32 mouse cellular contexts compared by ENCODE assay signal in genomic region chr6:17112081-17112480, GRCm38 (mm10).
"Had no signal": no experiment of that assay in that cellular context is flagged by ENCODE, and none has a peak within 500 bp of the region (broad histone marks: within the 10 kb centered on the region; RNA-seq: fewer than 3 reads in every experiment).

No protein-coding gene starts in this region.

- H3K27ac ChIP-seq: limb, embryonic 10.5 days; limb, embryonic 12.5 days; limb, embryonic 13.5 days; limb, embryonic 15.5 days; liver, embryonic 12.5 days; liver, embryonic 13.5 days; liver, embryonic 14.5 days; liver, embryonic 15.5 days; lung, embryonic 15.5 days; macrophage; midbrain, embryonic 10.5 days; midbrain, embryonic 12.5 days; midbrain, embryonic 13.5 days; midbrain, embryonic 15.5 days; neural tube, embryonic 12.5 days had no signal

- DNase-seq: left cerebral cortex, postnatal 4 days; liver; liver, embryonic 13.5 days; liver, postnatal 0 days; lung, adult 18-20 months; lung, adult 2 months; lung, embryonic 14.5 days; lung, postnatal 10 days; lung, postnatal 14 days; lung, postnatal 36 days; lung, postnatal 4 days; midbrain, embryonic 14.5 days had no signal

- H3K9me3 ChIP-seq: limb, embryonic 10.5 days; limb, embryonic 12.5 days; limb, embryonic 13.5 days; limb, embryonic 15.5 days; liver, embryonic 12.5 days; liver, embryonic 13.5 days; liver, embryonic 15.5 days; lung, embryonic 15.5 days; megakaryocyte, embryonic 14.5 days; midbrain, embryonic 10.5 days; midbrain, embryonic 12.5 days; midbrain, embryonic 13.5 days; midbrain, embryonic 15.5 days; neural tube, embryonic 12.5 days had no signal

- H3K9ac ChIP-seq: limb, embryonic 12.5 days; limb, embryonic 13.5 days; limb, embryonic 15.5 days; liver, embryonic 12.5 days; liver, embryonic 13.5 days; liver, embryonic 14.5 days; liver, embryonic 15.5 days; liver, postnatal 0 days; lung, embryonic 14.5 days; lung, embryonic 15.5 days; midbrain, embryonic 12.5 days; midbrain, embryonic 13.5 days; midbrain, embryonic 15.5 days; neural tube, embryonic 12.5 days had no signal

- H3K4me1 ChIP-seq: limb, embryonic 10.5 days; limb, embryonic 12.5 days; limb, embryonic 13.5 days; liver, embryonic 12.5 days; liver, embryonic 13.5 days; liver, embryonic 15.5 days; megakaryocyte, embryonic 14.5 days; midbrain, embryonic 10.5 days; midbrain, embryonic 12.5 days; midbrain, embryonic 13.5 days; midbrain, embryonic 15.5 days; neural tube, embryonic 12.5 days had no signal

- H3K4me3 ChIP-seq: limb, embryonic 10.5 days; limb, embryonic 12.5 days; limb, embryonic 13.5 days; limb, embryonic 15.5 days; liver, embryonic 12.5 days; liver, embryonic 13.5 days; liver, embryonic 15.5 days; lung, embryonic 15.5 days; megakaryocyte, embryonic 14.5 days; midbrain, embryonic 10.5 days; midbrain, embryonic 12.5 days; midbrain, embryonic 13.5 days; midbrain, embryonic 15.5 days; myocyte; neural tube, embryonic 12.5 days had no signal

- ATAC-seq: liver, embryonic 12.5 days; liver, postnatal 0 days; lung, postnatal 0 days; midbrain, embryonic 13.5 days; midbrain, embryonic 15.5 days; midbrain, embryonic 16.5 days had no signal

- H3K27me3 ChIP-seq: limb, embryonic 12.5 days; limb, embryonic 13.5 days; limb, embryonic 15.5 days; liver, embryonic 12.5 days; liver, embryonic 13.5 days; liver, embryonic 15.5 days; lung, embryonic 15.5 days; megakaryocyte, embryonic 14.5 days; midbrain, embryonic 12.5 days; midbrain, embryonic 13.5 days; midbrain, embryonic 15.5 days; neural tube, embryonic 12.5 days had no signal

- H3K4me2 ChIP-seq: limb, embryonic 12.5 days; limb, embryonic 13.5 days; limb, embryonic 15.5 days; liver, embryonic 11.5 days; liver, embryonic 12.5 days; liver, embryonic 13.5 days; liver, embryonic 15.5 days; lung, embryonic 14.5 days; lung, embryonic 15.5 days; midbrain, embryonic 11.5 days; midbrain, embryonic 12.5 days; midbrain, embryonic 13.5 days; midbrain, embryonic 15.5 days; neural tube, embryonic 12.5 days had no signal

- H3K36me3 ChIP-seq: limb, embryonic 10.5 days; limb, embryonic 12.5 days; limb, embryonic 13.5 days; limb, embryonic 15.5 days; liver, embryonic 12.5 days; liver, embryonic 13.5 days; liver, embryonic 15.5 days; lung, embryonic 15.5 days; midbrain, embryonic 10.5 days; midbrain, embryonic 12.5 days; midbrain, embryonic 13.5 days; midbrain, embryonic 15.5 days; neural tube, embryonic 12.5 days had no signal
